Mouse (Mus musculus) Patski (cell line): ENCODE data around the gene Ldhal6b. TPM values are rescaled to one million over a fixed set of nuclear protein-coding genes. Genes with fewer than 3 reads are reported as not detected.
A peak's percentile ranks its signal among the peaks of the same experiment; 100 is the strongest.

Source experiments
- ATAC-seq: fragments of 100-300 bp; one replicate; pipeline ENCODE4 v1.8.0; 2021
- CTCF ChIA-PET: fragments of 350-600 bp; sonication (Branson Sonifier 250); formaldehyde crosslinking; loops from one replicate; lab custom pipeline; 2022; ENCODE audit warnings: inconsistent platforms; lab: Charles Lee
- POLR2A ChIA-PET: fragments of 350-600 bp; sonication (Branson Sonifier 250); formaldehyde crosslinking; loops from one replicate; lab custom pipeline; 2022; ENCODE audit warnings: antibody characterized with exemption, inconsistent platforms; lab: Charles Lee
- DNase-seq: peaks from one replicate; pipeline ENCODE4 v3.0.0-alpha.2; 2011; ENCODE audit warnings: low read depth, low spot score
- H3K27me3 ChIP-seq: fragments of 371-371 bp; one replicate; pipeline ENCODE4 v1.5.1; 2021
- CTCF ChIP-seq: fragments of 100-300 bp; IDR thresholded peaks from one replicate; pipeline ENCODE4 v1.5.1; 2021
- in situ Hi-C: fragments of 300-500 bp; cut with MboI; formaldehyde crosslinking; loops from 3 replicates; pipeline ENCODE4 v1.11.1; 2018; ENCODE audit warnings: low pct_unique_long_range_greater_than_20kb, mixed read lengths
- polyA plus RNA-seq: library from polyadenylated mRNA; unstranded; gene quantifications from one replicate; pipeline ENCODE4 v1.2.3, GENCODE M21; 2021

Ldhal6b gene
- polyA plus RNA-seq, 1 experiment from 2014 or later = 0.19 TPM

DNA sequence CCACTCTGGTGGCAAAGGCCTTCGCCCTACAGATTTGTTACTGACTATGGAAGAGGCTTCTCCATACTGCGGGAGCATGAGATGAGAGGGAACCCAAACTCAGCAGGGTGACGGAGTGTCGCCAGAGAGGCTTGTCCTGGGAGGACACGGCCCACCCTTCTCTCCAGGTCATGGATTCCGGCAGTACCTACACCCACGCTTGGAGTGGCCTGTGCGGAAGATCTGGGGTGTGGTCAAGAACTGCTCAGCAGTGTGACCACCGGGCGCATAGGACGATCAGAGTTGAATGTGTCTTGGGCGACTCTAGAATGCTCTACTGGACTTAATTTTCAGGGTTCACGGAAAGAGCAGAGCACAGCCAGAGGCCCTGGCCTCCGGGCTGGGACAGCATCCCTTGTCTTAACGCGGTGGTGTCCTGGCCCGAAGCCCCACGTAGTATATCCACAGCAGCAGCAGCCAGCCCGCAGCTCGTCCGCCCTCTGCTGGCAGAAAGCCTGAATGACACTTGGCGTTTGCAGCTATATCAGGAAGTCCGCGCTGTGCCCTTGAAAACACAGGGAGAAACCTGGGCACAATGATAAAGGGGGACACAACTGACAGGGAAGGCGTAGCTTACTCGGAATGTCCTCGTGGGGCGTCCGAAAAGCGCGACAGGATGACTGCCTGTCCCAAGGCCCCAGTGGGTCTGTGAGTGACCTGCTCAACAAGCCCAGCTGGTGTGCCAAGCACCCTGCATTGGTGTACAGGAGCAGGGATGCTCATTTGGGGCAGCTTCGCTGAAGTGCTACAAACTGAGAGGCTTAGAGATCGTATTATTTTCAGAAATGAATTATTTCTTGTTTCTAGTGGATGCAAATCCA is 21.2 kb downstream of the Ldhal6b start:
- TF ChIP-seq CTCF = peak; percentile 98
- DNase-seq (peak; percentile 24), ATAC-seq (peak; percentile 61)
- H3K27me3 ChIP-seq = no peaks in the 10 kb centered on the region
- ChIA-PET CTCF (interaction anchor here (0.7 to 1.3 kb wide), 8 partner anchors 9 to 421 kb away, joined by 3 to 6 read pairs (median 3); no protein-coding TSS in a partner anchor), POLR2A (interaction anchor here (0.7 kb wide), 1 partner anchor 145 kb away, joined by 4 read pairs; no protein-coding TSS in a partner anchor)
- in situ Hi-C loops = loop anchor here (5.0 to 25.0 kb wide), 4 partner anchors 50 to 1835 kb away; partner anchors contain the start of gene Tfb1m

DNA sequence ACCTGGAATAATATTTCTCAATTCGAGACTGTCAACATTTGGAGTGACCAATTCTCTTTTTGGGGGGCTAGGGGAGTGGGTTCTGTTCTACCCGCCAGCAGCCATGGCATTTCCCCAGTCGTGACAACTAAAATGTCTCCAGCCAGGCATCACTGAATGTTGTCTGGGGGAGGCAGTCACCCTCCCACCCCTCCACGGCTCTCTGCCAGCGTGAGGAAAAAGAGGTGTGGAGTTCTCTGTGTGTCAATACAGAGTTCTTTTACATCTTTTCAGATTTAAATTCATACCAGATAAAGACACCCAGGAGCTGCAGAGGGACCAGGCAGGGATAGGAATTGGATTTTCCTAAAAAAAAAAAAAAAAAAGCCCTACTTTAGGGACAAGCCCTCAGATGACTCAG is 22.4 kb downstream of the Ldhal6b start:
- no peaks in the 10 kb centered on the region for H3K27me3 ChIP-seq
- in situ Hi-C loops = loop anchor here (5.0 to 25.0 kb wide), 4 partner anchors 49 to 1834 kb away; partner anchors contain the start of gene Tfb1m
- POLR2A ChIA-PET = interaction anchor here (0.6 to 0.7 kb wide), 2 partner anchors 35 to 144 kb away, joined by 3 to 4 read pairs; no protein-coding TSS in a partner anchor
- ATAC-seq = no peak
- CTCF ChIA-PET = interaction anchor here (0.7 kb wide), 1 partner anchor 10 kb away, joined by 3 read pairs; no protein-coding TSS in a partner anchor
- no peak for DNase-seq
- TF ChIP-seq CTCF = no peak

DNA sequence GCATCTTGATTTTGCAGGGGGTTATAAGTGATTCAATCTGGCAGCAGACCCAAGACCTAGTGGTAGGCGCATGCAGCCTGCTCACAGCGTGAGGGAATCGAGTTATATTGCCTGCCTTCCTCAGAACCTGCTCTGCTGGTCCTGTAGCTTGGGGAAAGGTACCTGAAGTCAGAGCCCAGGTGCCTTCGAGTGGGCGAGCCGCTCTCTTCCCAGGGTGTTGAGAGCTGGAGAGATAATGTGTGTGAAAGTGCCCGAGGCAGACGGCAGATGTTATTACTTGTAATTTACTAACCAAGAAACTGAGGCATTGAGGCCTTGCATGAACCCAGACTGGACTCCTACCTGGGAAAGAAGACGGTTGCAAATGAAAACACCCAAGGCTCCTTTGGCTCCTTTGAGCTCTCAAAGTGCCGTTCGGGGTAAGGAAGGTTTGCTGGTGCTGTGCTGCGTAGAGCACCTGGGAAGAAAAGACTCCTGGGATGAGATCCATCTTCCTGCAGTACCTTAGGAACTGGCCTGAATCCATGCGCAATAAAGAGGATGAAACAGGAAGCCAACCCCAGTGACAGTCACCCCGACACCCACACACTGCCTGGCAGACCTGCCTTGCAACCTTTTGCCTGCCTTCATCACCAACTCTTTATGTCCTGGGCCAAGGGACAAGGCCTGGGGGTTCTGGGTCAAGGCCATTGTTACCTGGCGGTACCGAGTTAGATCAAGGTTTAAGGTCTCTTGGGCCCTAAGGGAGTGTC is 22.9 kb downstream of the Ldhal6b start:
- DNase-seq = no peak
- in situ Hi-C loops = loop anchor here (5.0 to 25.0 kb wide), 4 partner anchors 48 to 1833 kb away; partner anchors contain the start of gene Tfb1m
- TF ChIP-seq CTCF = no peak
- no peaks in the 10 kb centered on the region for H3K27me3 ChIP-seq
- CTCF ChIA-PET = no interaction called here
- no peak for ATAC-seq
- POLR2A ChIA-PET = interaction anchor here (0.6 kb wide), 1 partner anchor 34 kb away, joined by 3 read pairs; no protein-coding TSS in a partner anchor

DNA sequence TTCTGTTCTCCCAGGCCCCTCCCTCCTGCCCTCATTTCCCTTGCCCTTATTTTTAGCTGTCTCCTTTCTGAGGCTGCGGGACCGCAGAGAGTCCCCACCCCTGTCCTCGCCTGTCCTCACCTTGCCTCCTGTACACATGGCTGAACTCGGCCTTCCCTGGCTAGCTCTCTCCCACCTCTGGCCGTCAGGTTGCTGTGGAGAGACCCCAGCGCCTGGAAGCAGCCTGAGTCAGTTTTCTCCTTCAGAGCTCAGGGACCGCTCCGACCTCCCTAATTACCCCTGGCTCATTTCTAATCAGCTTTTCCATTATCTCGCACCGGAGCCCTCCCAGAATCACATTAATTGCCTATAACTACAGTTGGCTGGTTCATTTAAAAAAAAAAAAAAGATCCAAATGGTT is 27.9 kb downstream of the Ldhal6b start:
- TF ChIP-seq CTCF = no peak
- H3K27me3 ChIP-seq = no peaks in the 10 kb centered on the region
- in situ Hi-C loops = loop anchor here (25.0 kb wide), 1 partner anchor 1828 kb away; the partner anchor contains the start of gene Tfb1m
- ChIA-PET CTCF (no interaction called here), POLR2A (no interaction called here)
- no peak for ATAC-seq
- DNase-seq = no peak

- no peaks in the 10 kb centered on the region for H3K27me3 ChIP-seq
- no peak for ATAC-seq
- DNase-seq = no peak
- CTCF ChIA-PET = interaction anchor here (1.0 kb wide), 1 partner anchor 15 kb away, joined by 3 read pairs; no protein-coding TSS in a partner anchor
- POLR2A ChIA-PET = no interaction called here
- in situ Hi-C loops = loop anchor here (25.0 kb wide), 1 partner anchor 1826 kb away; the partner anchor contains the start of gene Tfb1m
- no peak for TF ChIP-seq CTCF
These were observed 30.2 kb downstream of the Ldhal6b start for GRCm38 (mm10) chr17:5388351-5388750.

DNA sequence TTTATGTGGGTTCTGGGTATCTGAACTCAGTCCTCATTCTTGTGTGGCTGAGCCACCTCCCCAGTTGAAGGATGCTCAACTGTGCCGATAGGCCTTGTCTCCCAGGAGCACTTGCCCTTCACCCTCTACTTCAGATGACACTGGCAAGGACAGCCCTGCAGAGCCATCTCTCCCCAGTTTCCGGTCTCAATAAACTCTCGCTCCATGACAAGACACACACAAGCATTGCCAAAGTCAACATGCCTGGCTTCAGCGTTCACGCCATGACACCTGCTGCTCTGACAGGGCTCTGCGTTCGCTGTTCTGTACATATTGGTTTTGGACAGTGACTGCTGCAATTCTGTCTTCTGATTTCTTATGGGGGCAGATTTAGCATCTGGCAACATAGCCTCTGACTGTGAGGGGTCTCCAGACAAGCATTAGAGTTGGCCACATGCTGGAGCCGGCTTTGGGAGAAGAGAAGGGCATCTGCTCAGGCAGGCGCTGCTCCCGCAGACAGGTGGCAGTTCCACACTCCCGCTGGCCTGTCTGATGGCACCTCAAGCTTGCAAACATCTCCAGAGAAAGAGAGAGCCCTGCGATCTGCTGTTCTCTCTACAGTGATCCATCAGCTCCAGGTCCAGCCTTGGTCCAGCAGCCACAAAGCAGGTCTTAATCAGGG is 31.6 kb downstream of the Ldhal6b start:
- no peaks in the 10 kb centered on the region for H3K27me3 ChIP-seq
- DNase-seq = no peak
- POLR2A ChIA-PET = interaction anchor here (0.6 kb wide), 1 partner anchor 229 kb away, joined by 4 read pairs; no protein-coding TSS in a partner anchor
- no peak for ATAC-seq
- in situ Hi-C loops = loop anchor here (25.0 kb wide), 1 partner anchor 1825 kb away; the partner anchor contains the start of gene Tfb1m
- TF ChIP-seq CTCF = no peak
- CTCF ChIA-PET = interaction anchor here (1.0 kb wide), 1 partner anchor 16 kb away, joined by 3 read pairs; no protein-coding TSS in a partner anchor

- CTCF ChIA-PET = no interaction called here
- ATAC-seq (no peak), DNase-seq (no peak)
- in situ Hi-C loops = loop anchor here (25.0 kb wide), 1 partner anchor 1823 kb away; the partner anchor contains the start of gene Tfb1m
- POLR2A ChIA-PET = no interaction called here
- TF ChIP-seq CTCF = no peak
- no peaks in the 10 kb centered on the region for H3K27me3 ChIP-seq
These were observed 32.9 kb downstream of the Ldhal6b start for GRCm38 (mm10) chr17:5385694-5386093.

DNA sequence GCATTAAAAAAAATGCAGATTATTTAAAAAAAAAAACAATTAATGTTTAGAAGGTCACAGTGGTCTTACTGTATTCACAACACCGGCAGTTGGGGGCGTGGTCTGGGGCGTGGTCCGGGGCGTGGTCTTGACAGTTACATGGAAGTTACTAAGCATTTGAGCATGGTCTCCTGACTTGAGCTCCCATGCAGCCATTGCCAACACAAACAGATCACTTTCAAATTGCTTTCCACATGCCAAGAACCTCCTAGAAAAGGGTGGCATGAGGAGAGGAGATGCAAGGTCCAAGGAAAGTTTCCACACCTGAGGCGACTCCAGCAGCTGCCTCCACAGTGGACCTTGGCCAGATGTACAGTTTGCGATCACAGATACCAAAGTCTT is 40.6 kb downstream of the Ldhal6b start:
- in situ Hi-C loops = loop anchor here (25.0 kb wide), 1 partner anchor 1816 kb away; the partner anchor contains the start of gene Tfb1m
- no peak for TF ChIP-seq CTCF
- no peaks in the 10 kb centered on the region for H3K27me3 ChIP-seq
- ChIA-PET POLR2A (no interaction called here), CTCF (interaction anchor here (0.9 to 1.2 kb wide), 2 partner anchors 8 to 20 kb away, joined by 3 read pairs; no protein-coding TSS in a partner anchor)
- no peak for ATAC-seq
- DNase-seq = no peak

DNA sequence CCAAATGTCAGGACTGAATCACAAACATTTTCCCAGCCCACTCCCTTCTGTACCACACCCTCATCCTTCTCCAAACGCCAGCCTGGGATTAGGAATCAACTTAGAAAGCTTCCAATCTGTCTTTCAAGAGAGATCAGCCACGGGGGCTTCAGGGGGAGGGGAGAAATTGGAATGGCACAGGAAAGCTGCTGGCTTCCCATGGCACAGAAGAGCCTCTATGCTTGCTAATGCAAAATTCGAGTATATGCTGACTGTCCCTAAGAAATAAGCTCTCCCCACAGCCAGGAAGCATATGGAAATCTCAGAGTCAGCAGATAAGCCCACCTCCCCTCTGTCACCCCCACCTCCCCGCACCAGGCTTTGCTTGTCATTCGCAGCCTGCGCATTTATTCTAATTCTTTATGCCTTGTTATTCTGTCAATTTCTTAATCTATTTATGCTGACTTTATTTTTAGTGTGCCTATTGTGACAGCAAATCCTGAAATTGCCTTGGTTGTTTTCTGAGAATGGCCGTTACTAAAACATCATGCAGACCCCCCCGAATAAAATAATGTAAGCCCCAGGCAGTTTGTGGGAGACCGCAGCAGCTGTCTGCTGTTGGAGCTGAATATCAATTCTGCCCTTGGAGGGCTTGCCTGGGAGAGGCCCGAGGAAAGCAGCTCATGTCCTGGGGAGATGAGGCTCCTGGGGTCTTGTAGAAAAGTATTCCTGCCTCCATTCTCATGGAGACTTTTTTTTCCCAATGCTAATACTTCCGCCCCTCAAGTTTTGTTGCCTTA is 41.2 kb downstream of the Ldhal6b start:
- H3K27me3 ChIP-seq = no peaks in the 10 kb centered on the region
- no peak for TF ChIP-seq CTCF
- POLR2A ChIA-PET = no interaction called here
- in situ Hi-C loops = loop anchor here (25.0 kb wide), 1 partner anchor 1815 kb away; the partner anchor contains the start of gene Tfb1m
- CTCF ChIA-PET = interaction anchor here (1.2 kb wide), 1 partner anchor 20 kb away, joined by 3 read pairs; no protein-coding TSS in a partner anchor
- DNase-seq (no peak), ATAC-seq (no peak)
